Mouse (Mus musculus) liver, embryonic 15.5 days (tissue): ENCODE measurements at regions not wholly inside any gene's neighbourhood (a gene's known extent, or its start where the extent isn't known, plus 50 kb on each side); places are given as distances from the start of the nearest gene placed in this dataset.

Experiments used
- ATAC-seq: fragments of 200-750 bp; cut with Nextera tagmentation; 2 replicates; pipeline ENCODE4 v1.8.0; 2017; ENCODE audit warnings: moderate number of reproducible peaks, mild to moderate bottlenecking, moderate library complexity; ENCODE audit not compliant: insufficient read depth
- H3K27ac ChIP-seq: fragments of 300-500 bp; sonication (generic); replicated peaks from 2 replicates; pipeline ENCODE4 v1.5.1; 2015; ENCODE audit warnings: mild to moderate bottlenecking, inconsistent platforms
- H3K27me3 ChIP-seq: fragments of 300-500 bp; sonication (generic); 2 replicates; pipeline ENCODE4 v1.6.1; 2015; ENCODE audit warnings: mild to moderate bottlenecking, inconsistent platforms
- H3K36me3 ChIP-seq: fragments of 300-500 bp; sonication (generic); replicated peaks from 2 replicates; pipeline ENCODE4 v1.6.1; 2015; ENCODE audit warnings: moderate library complexity, mild to moderate bottlenecking, inconsistent platforms
- H3K4me1 ChIP-seq: fragments of 300-500 bp; sonication (generic); replicated peaks from 2 replicates; pipeline ENCODE4 v1.6.1; 2015; ENCODE audit warnings: inconsistent platforms
- H3K4me2 ChIP-seq: fragments of 300-500 bp; sonication (generic); 2 replicates; pipeline ENCODE4 v1.6.1; 2015; ENCODE audit warnings: moderate library complexity, mild to moderate bottlenecking, inconsistent platforms
- H3K4me3 ChIP-seq: fragments of 300-500 bp; sonication (generic); replicated peaks from 2 replicates; pipeline ENCODE4 v1.5.1; 2015; ENCODE audit warnings: mild to moderate bottlenecking, inconsistent platforms
- H3K9ac ChIP-seq: fragments of 300-500 bp; sonication (generic); 2 replicates; pipeline ENCODE4 v1.6.1; 2015; ENCODE audit warnings: moderate library complexity, mild to moderate bottlenecking, inconsistent platforms
- H3K9me3 ChIP-seq: fragments of 300-500 bp; sonication (generic); replicated peaks from 2 replicates; pipeline ENCODE4 v1.6.1; 2016; ENCODE audit warnings: inconsistent platforms
- WGBS: fragments of 180-500 bp; shearing (Covaris S2); methylation state at CpG from one replicate; pipeline ENCODE4 v1.1.7; 2015; ENCODE audit warnings: mixed read lengths; ENCODE audit not compliant: insufficient replicate concordance; 5-methylcytosine and 5-hydroxymethylcytosine counted together

- WGBS: 56% methylated on average over 13 of the region's 13 CpGs
- Histone ChIP-seq H3K4me1 (no peaks in the 10 kb centered on the region), H3K27ac (no peak overlapping the region), H3K4me2 (no peak overlapping the region), H3K4me3 (no peak overlapping the region), H3K27me3 (peaks cover 3% of the 10 kb centered on the region; the same call in 1 of the 2 replicates), H3K9ac (no peak overlapping the region), H3K36me3 (no peaks in the 10 kb centered on the region), H3K9me3 (no peaks in the 10 kb centered on the region)
- no peak for ATAC-seq
Observed at GRCm38 (mm10) chr16:21295956-21296733, 91.6 kb downstream of the Ephb3 start.

- Histone ChIP-seq H3K4me1 (no peaks in the 10 kb centered on the region), H3K4me3 (no peak overlapping the region), H3K27ac (no peak overlapping the region), H3K27me3 (peaks cover 3% of the 10 kb centered on the region; the same call in 1 of the 2 replicates), H3K36me3 (no peaks in the 10 kb centered on the region), H3K9ac (no peak overlapping the region), H3K9me3 (no peaks in the 10 kb centered on the region), H3K4me2 (no peak overlapping the region)
- ATAC-seq: no peak
- WGBS: 50% methylated on average over 3 of the region's 3 CpGs
Observed at GRCm38 (mm10) chr16:21296786-21297185, 92.2 kb downstream of the Ephb3 start.

- Histone ChIP-seq H3K36me3 (no peaks in the 10 kb centered on the region), H3K27ac (no peak overlapping the region), H3K27me3 (peaks cover 3% of the 10 kb centered on the region; the same call in 1 of the 2 replicates), H3K4me3 (no peak overlapping the region), H3K4me1 (no peaks in the 10 kb centered on the region), H3K9me3 (no peaks in the 10 kb centered on the region), H3K9ac (no peak overlapping the region), H3K4me2 (no peak overlapping the region)
- 55% methylated on average over 7 of the region's 7 CpGs for WGBS
- ATAC-seq: no peak
Observed at GRCm38 (mm10) chr16:21298866-21299265, 94.3 kb downstream of the Ephb3 start.

GRCm38 (mm10) chr16:21305859-21306258, 101.3 kb downstream of the Ephb3 start:
- H3K4me2 ChIP-seq: no peak overlapping the region
- H3K4me1 ChIP-seq: peaks cover 8% of the 10 kb centered on the region
- H3K27ac ChIP-seq: no peak overlapping the region
- H3K9me3 ChIP-seq: no peaks in the 10 kb centered on the region
- peaks cover 22% of the 10 kb centered on the region for H3K27me3 ChIP-seq
- no peak overlapping the region for H3K4me3 ChIP-seq
- no peak overlapping the region for H3K9ac ChIP-seq
- no peaks in the 10 kb centered on the region for H3K36me3 ChIP-seq
- no peak for ATAC-seq
- 61% methylated on average over 3 of the region's 3 CpGs for WGBS

- no peak overlapping the region for H3K4me2 ChIP-seq
- H3K4me1 ChIP-seq: peaks cover 16% of the 10 kb centered on the region
- no peaks in the 10 kb centered on the region for H3K36me3 ChIP-seq
- no peaks in the 10 kb centered on the region for H3K9me3 ChIP-seq
- 72% methylated on average over 8 of the region's 8 CpGs for WGBS
- ATAC-seq: no peak
- H3K27me3 ChIP-seq: peaks cover 40% of the 10 kb centered on the region
- H3K27ac ChIP-seq: no peak overlapping the region
- no peak overlapping the region for H3K9ac ChIP-seq
- H3K4me3 ChIP-seq: no peak overlapping the region
Observed at GRCm38 (mm10) chr16:21308513-21308912, 104.0 kb downstream of the Ephb3 start.

- Histone ChIP-seq H3K9me3 (no peaks in the 10 kb centered on the region), H3K36me3 (no peaks in the 10 kb centered on the region), H3K4me1 (peaks cover 22% of the 10 kb centered on the region), H3K4me3 (peak overlapping the region; percentile 50), H3K27me3 (peaks cover 40% of the 10 kb centered on the region), H3K4me2 (peak overlapping the region; percentile 76), H3K9ac (peak overlapping the region; percentile 45; the same call in 1 of the 2 replicates), H3K27ac (no peak overlapping the region)
- peak; percentile 49 for ATAC-seq
- WGBS: 6% methylated on average over 35 of the region's 35 CpGs
Observed at GRCm38 (mm10) chr16:21310636-21311615, 106.4 kb downstream of the Ephb3 start.

- H3K27me3 ChIP-seq: peaks cover 40% of the 10 kb centered on the region
- H3K36me3 ChIP-seq: no peaks in the 10 kb centered on the region
- H3K9ac ChIP-seq: no peak overlapping the region
Observed at GRCm38 (mm10) chr16:21311781-21312180, 107.2 kb downstream of the Ephb3 start.

GRCm38 (mm10) chr16:21315751-21316151, 107.2 kb upstream of the Vps8 start:
- Histone ChIP-seq H3K4me2 (no peak overlapping the region), H3K27ac (no peak overlapping the region), H3K4me1 (peaks cover 24% of the 10 kb centered on the region), H3K4me3 (no peak overlapping the region), H3K9me3 (no peaks in the 10 kb centered on the region), H3K9ac (no peak overlapping the region), H3K36me3 (no peaks in the 10 kb centered on the region), H3K27me3 (peaks cover 19% of the 10 kb centered on the region)
- no peak for ATAC-seq
- 19% methylated on average over 6 of the region's 6 CpGs for WGBS

More at GRCm38 (mm10) chr16:21311781-21312180, 107.2 kb downstream of the Ephb3 start:
- no peak overlapping the region for H3K27ac ChIP-seq
- H3K4me1 ChIP-seq: peaks cover 25% of the 10 kb centered on the region
- H3K9me3 ChIP-seq: no peaks in the 10 kb centered on the region
- ATAC-seq: no peak
- H3K4me2 ChIP-seq: no peak overlapping the region
- no peak overlapping the region for H3K4me3 ChIP-seq

- no peak for ATAC-seq
- Histone ChIP-seq H3K4me2 (no peak overlapping the region), H3K27ac (no peak overlapping the region), H3K27me3 (no peaks in the 10 kb centered on the region), H3K4me3 (no peak overlapping the region), H3K9ac (no peak overlapping the region), H3K4me1 (peaks cover 15% of the 10 kb centered on the region), H3K36me3 (no peaks in the 10 kb centered on the region), H3K9me3 (no peaks in the 10 kb centered on the region)
- 54% methylated on average over 7 of the region's 7 CpGs for WGBS
Observed at GRCm38 (mm10) chr16:21318009-21318639, 104.8 kb upstream of the Vps8 start.

GRCm38 (mm10) chr16:21318640-21319365, 104.1 kb upstream of the Vps8 start:
- no peak overlapping the region for H3K4me2 ChIP-seq
- H3K4me1 ChIP-seq: peaks cover 15% of the 10 kb centered on the region
- H3K27ac ChIP-seq: no peak overlapping the region
- no peak for ATAC-seq
- H3K4me3 ChIP-seq: no peak overlapping the region
- no peaks in the 10 kb centered on the region for H3K27me3 ChIP-seq
- WGBS: 39% methylated on average over 9 of the region's 9 CpGs
- no peak overlapping the region for H3K9ac ChIP-seq
- no peaks in the 10 kb centered on the region for H3K9me3 ChIP-seq
- H3K36me3 ChIP-seq: no peaks in the 10 kb centered on the region
